Comparison of ENCODE assay signal across 15 mouse cellular contexts in genomic region chrX:96134243-96134661, GRCm38 (mm10). TPM values are rescaled to one million over a fixed set of nuclear protein-coding genes. Genes with fewer than 3 reads are reported as not detected.
DNase-seq lines count a peak whose midpoint lies in the region; ATAC-seq and TF ChIP-seq lines count a peak whose summit lies in the region.
"Had no signal": no experiment of that assay in that cellular context is flagged by ENCODE, and none has a peak within 500 bp of the region (broad histone marks: within the 10 kb centered on the region; RNA-seq: fewer than 3 reads in every experiment).

No protein-coding gene starts in this region.

- H3K9ac ChIP-seq in liver, embryonic 15.5 days: no peak overlapping the region
- H3K9ac ChIP-seq: intestine, embryonic 15.5 days; midbrain, embryonic 12.5 days had no signal

- no peaks in the 10 kb centered on the region for H3K9me3 ChIP-seq in liver, embryonic 15.5 days (replicated peaks)
- H3K9me3 ChIP-seq: intestine, embryonic 15.5 days; midbrain, embryonic 12.5 days had no signal

- no peak for TF ChIP-seq CTCF in kidney, adult 2 months (conservative IDR thresholded peaks at IDR 0.05; ENCODE audit: insufficient read depth, insufficient read length, low read depth, low read length)

- H3K27me3 ChIP-seq in kidney, adult 2 months (replicated peaks; ENCODE audit: control insufficient read depth, insufficient read depth, low read length): no peaks in the 10 kb centered on the region
- H3K27me3 ChIP-seq in liver, embryonic 15.5 days: no peaks in the 10 kb centered on the region
- H3K27me3 ChIP-seq in myocyte (ENCODE audit: control insufficient read depth, insufficient read depth, insufficient read length): no peaks in the 10 kb centered on the region
- H3K27me3 ChIP-seq: intestine, embryonic 15.5 days; midbrain, embryonic 12.5 days had no signal

- DNase-seq in kidney, adult 2 months: no peak
- no peak for DNase-seq in kidney, postnatal 25 days
- DNase-seq in ZHBTc4 (ENCODE audit: low read depth, low spot score): peak; percentile 12
- DNase-seq in retina, embryonic 14.5 days (ENCODE audit: low spot score): no peak
- no peak for DNase-seq in kidney, adult 18-20 months
- DNase-seq: adrenal gland, postnatal 10 days; cerebellum, adult 11-12 months; embryo, embryonic 11 days; gastrocnemius, postnatal 10 days; right cerebral cortex, postnatal 14 days; thymus, postnatal 25 days had no signal

- H3K4me3 ChIP-seq in kidney, adult 2 months (ENCODE audit: insufficient read depth, low read depth, low read length): no peak overlapping the region
- H3K4me3 ChIP-seq in liver, embryonic 15.5 days (replicated peaks): no peak overlapping the region
- H3K4me3 ChIP-seq in myocyte: no peak overlapping the region
- H3K4me3 ChIP-seq: intestine, embryonic 15.5 days; midbrain, embryonic 12.5 days had no signal

- peak; percentile 38; the same call in 1 of the 2 replicates for ATAC-seq in liver, embryonic 15.5 days (ENCODE audit: insufficient read depth)
- ATAC-seq: intestine, embryonic 15.5 days had no signal

- no peak overlapping the region for H3ac ChIP-seq in myocyte (ENCODE audit: control insufficient read depth, insufficient read length)

- 48% methylated on average over 5 of the region's 5 CpGs for WGBS in kidney, adult 2 months
- WGBS in liver, embryonic 15.5 days (ENCODE audit: insufficient replicate concordance): 25% methylated on average over 5 of the region's 5 CpGs

- H3K79me2 ChIP-seq in myocyte (ENCODE audit: control insufficient read depth, insufficient read depth): peaks cover 83% of the 10 kb centered on the region

- no peak for TF ChIP-seq POLR2A in kidney, adult 2 months (IDR thresholded peaks at IDR 0.05; ENCODE audit: low read depth, low read length)
- no peak for TF ChIP-seq POLR2A in myocyte (IDR thresholded peaks at IDR 0.05; ENCODE audit: insufficient read length, low read depth)

- peak overlapping the region; percentile 35 for H3K4me2 ChIP-seq in liver, embryonic 15.5 days
- peak overlapping the region; percentile 78 for H3K4me2 ChIP-seq in myocyte (ENCODE audit: low read depth)
- H3K4me2 ChIP-seq: intestine, embryonic 15.5 days; midbrain, embryonic 12.5 days had no signal

- peaks cover 12% of the 10 kb centered on the region for H3K4me1 ChIP-seq in kidney, adult 2 months (ENCODE audit: control insufficient read depth, insufficient read depth, low read length)
- H3K4me1 ChIP-seq in liver, embryonic 15.5 days (replicated peaks): peaks cover 37% of the 10 kb centered on the region
- H3K4me1 ChIP-seq: intestine, embryonic 15.5 days; midbrain, embryonic 12.5 days had no signal

- peak overlapping the region; percentile 64; the same call in 1 of the 2 replicates for H3K27ac ChIP-seq in kidney, adult 2 months (ENCODE audit: insufficient read depth, low read depth, low read length)
- peak overlapping the region; percentile 48; the same call in 1 of the 2 replicates for H3K27ac ChIP-seq in liver, embryonic 15.5 days (replicated peaks)
- H3K27ac ChIP-seq: intestine, embryonic 15.5 days; midbrain, embryonic 12.5 days had no signal

- no peaks in the 10 kb centered on the region for H3K36me3 ChIP-seq in kidney, adult 2 months (ENCODE audit: control insufficient read depth, insufficient read depth, low read length)
- no peaks in the 10 kb centered on the region for H3K36me3 ChIP-seq in liver, embryonic 15.5 days (replicated peaks)
- H3K36me3 ChIP-seq in myocyte (ENCODE audit: control insufficient read depth, insufficient read depth): peaks cover 14% of the 10 kb centered on the region
- H3K36me3 ChIP-seq: intestine, embryonic 15.5 days; midbrain, embryonic 12.5 days had no signal

TF ChIP-seq in myocyte, 11 proteins besides CTCF, POLR2A, EP300 and RAD21:
- TF ChIP-seq SRF (IDR thresholded peaks at IDR 0.05; ENCODE audit: control insufficient read depth, insufficient read length, low read depth) (no peak), REST (IDR thresholded peaks at IDR 0.05; ENCODE audit: insufficient read depth, insufficient read length) (no peak), MYOD1 (IDR thresholded peaks at IDR 0.05; ENCODE audit: control insufficient read depth in 1 of 3, insufficient read length in 2 of 3, low read depth in 2 of 3) (peak in 1 of 3 experiments; percentile 3)

RNA-seq across cellular contexts. Expression of gene Msn, which starts 38.4 kb away (rescaled TPM):
- 82.2 and 101 TPM in 2 replicates for polyA plus RNA-seq in kidney, adult 2 months (2012; rRNA removed)
- 53.3 and 53.9 TPM in 2 replicates for polyA plus RNA-seq in liver, embryonic 15.5 days (2015; fragmentation: Nextera tagmentation; extraction: Ambion mirVana)
- 254 TPM for polyA plus RNA-seq in myocyte (2012; fragmentation: generic; extraction: Trizol)
